8 mouse cellular contexts compared by ENCODE assay signal in genomic region chr8:109706076-109706873, GRCm38 (mm10). TPM values are rescaled to one million over a fixed set of nuclear protein-coding genes. Genes with fewer than 3 reads are reported as not detected.
DNase-seq lines count a peak whose midpoint lies in the region; ATAC-seq lines count a peak whose summit lies in the region.

No protein-coding gene starts in this region.

- peak overlapping the region; percentile 87 to 97 for H3K4me3 ChIP-seq in heart, embryonic 14.5 days (ENCODE audit: control insufficient read depth in 1 of 2, insufficient read depth in 1 of 2, low read depth in 1 of 2, low read length in 2 of 2)
- peak overlapping the region; percentile 94 for H3K4me3 ChIP-seq in liver, embryonic 11.5 days (ENCODE audit: low read depth, low read length)
- H3K4me3 ChIP-seq in neural tube, embryonic 14.5 days (ENCODE audit: low read depth, low read length), result peak overlapping the region; percentile 99

- peaks cover 11 to 22% of the 10 kb centered on the region in 2 experiments for H3K4me1 ChIP-seq in heart, embryonic 14.5 days (ENCODE audit: control insufficient read depth in 2 of 2, insufficient read depth in 2 of 2, low read length in 2 of 2)
- peaks cover 13% of the 10 kb centered on the region for H3K4me1 ChIP-seq in liver, embryonic 11.5 days (replicated peaks; ENCODE audit: control insufficient read depth, insufficient read depth, low read length)
- H3K4me1 ChIP-seq in neural tube, embryonic 14.5 days (ENCODE audit: control insufficient read depth, insufficient read depth, low read length), result peaks cover 23% of the 10 kb centered on the region

- H3K9me3 ChIP-seq in heart, embryonic 14.5 days (ENCODE audit: control insufficient read depth, low read length), result no peaks in the 10 kb centered on the region
- H3K9me3 ChIP-seq in liver, embryonic 11.5 days (ENCODE audit: control insufficient read depth, low read length), result no peaks in the 10 kb centered on the region
- no peaks in the 10 kb centered on the region for H3K9me3 ChIP-seq in neural tube, embryonic 14.5 days (ENCODE audit: control insufficient read depth, low read length)

- DNase-seq in adrenal gland, postnatal 14 days, result peak; percentile 20
- no peak for DNase-seq in adrenal gland, postnatal 25 days
- peak; percentile 30 for DNase-seq in right cerebral cortex, postnatal 4 days
- DNase-seq in right cerebral cortex, adult 18-20 months, result no peak
- DNase-seq in liver, embryonic 11.5 days (ENCODE audit: low spot score), result peak; percentile 39
- no peak for DNase-seq in urinary bladder, postnatal 25 days (ENCODE audit: low spot score)

- H3K36me3 ChIP-seq in heart, embryonic 14.5 days (ENCODE audit: control insufficient read depth, insufficient read depth, low read length), result peaks cover 38% of the 10 kb centered on the region
- peaks cover 13% of the 10 kb centered on the region for H3K36me3 ChIP-seq in liver, embryonic 11.5 days (ENCODE audit: control insufficient read depth, insufficient read depth, low read length)
- H3K36me3 ChIP-seq in neural tube, embryonic 14.5 days (ENCODE audit: control insufficient read depth, insufficient read depth, low read length), result peaks cover 34% of the 10 kb centered on the region

- ATAC-seq in heart, embryonic 14.5 days (ENCODE audit: insufficient number of reproducible peaks, insufficient read depth, low FRiP score, low read depth), result no peak
- peak; percentile 36 for ATAC-seq in liver, embryonic 11.5 days (replicated peaks; ENCODE audit: low FRiP score)
- ATAC-seq in neural tube, embryonic 14.5 days (ENCODE audit: low read depth), result peak; percentile 52

- H3K9ac ChIP-seq in heart, embryonic 14.5 days (ENCODE audit: low read length), result peak overlapping the region; percentile 100
- peak overlapping the region; percentile 96 for H3K9ac ChIP-seq in liver, embryonic 11.5 days (ENCODE audit: low read depth, low read length)
- peak overlapping the region; percentile 99 for H3K9ac ChIP-seq in neural tube, embryonic 14.5 days (replicated peaks; ENCODE audit: low read depth, low read length)

- H3K27me3 ChIP-seq in heart, embryonic 14.5 days (ENCODE audit: control insufficient read depth, insufficient read depth, low read length), result no peaks in the 10 kb centered on the region
- H3K27me3 ChIP-seq in liver, embryonic 11.5 days (replicated peaks; ENCODE audit: control insufficient read depth, insufficient read depth, low read length), result no peaks in the 10 kb centered on the region
- H3K27me3 ChIP-seq in neural tube, embryonic 14.5 days (ENCODE audit: control insufficient read depth, insufficient read depth, low read length), result no peaks in the 10 kb centered on the region

- peak overlapping the region; percentile 3 to 96 for H3K27ac ChIP-seq in heart, embryonic 14.5 days (replicated peaks in 1 of 2; ENCODE audit: control insufficient read depth in 1 of 2, insufficient read depth in 1 of 2, low read depth in 2 of 2, low read length in 2 of 2)
- H3K27ac ChIP-seq in liver, embryonic 11.5 days (ENCODE audit: low read depth, low read length), result peak overlapping the region; percentile 92
- H3K27ac ChIP-seq in neural tube, embryonic 14.5 days (ENCODE audit: low read depth, low read length), result peak overlapping the region; percentile 97

- peak overlapping the region; percentile 93 for H3K4me2 ChIP-seq in heart, embryonic 14.5 days (ENCODE audit: low read length)
- H3K4me2 ChIP-seq in liver, embryonic 11.5 days, result peak overlapping the region; percentile 87
- H3K4me2 ChIP-seq in neural tube, embryonic 14.5 days (ENCODE audit: low read depth, low read length), result peak overlapping the region; percentile 91

- 2% methylated on average over 30 of the region's 30 CpGs for WGBS in heart, embryonic 14.5 days
- WGBS in liver, embryonic 11.5 days, result 3% methylated on average over 29 of the region's 30 CpGs
- 1% methylated on average over 25 of the region's 30 CpGs for WGBS in neural tube, embryonic 14.5 days

RNA-seq across cellular contexts. Expression of gene Zfp821, which starts 0.9 kb away (rescaled TPM):
- total RNA-seq in adrenal gland, postnatal 14 days (2021), result 10.9 and 13.4 TPM in 2 replicates
- total RNA-seq in adrenal gland, postnatal 25 days (2021), result 10.8 and 13.3 TPM in 2 replicates
- 22.7 and 23.1 TPM in 2 replicates for polyA plus RNA-seq in heart, embryonic 14.5 days (2014; fragmentation: Nextera tagmentation; extraction: Ambion mirVana)
- 10.6 and 11.7 TPM in 2 replicates for polyA plus RNA-seq in liver, embryonic 11.5 days (2014; fragmentation: Nextera tagmentation; extraction: Ambion mirVana)
- polyA plus RNA-seq in neural tube, embryonic 14.5 days (2014; fragmentation: Nextera tagmentation; extraction: Ambion mirVana), result 73.9 and 82.2 TPM in 2 replicates

RNA-seq across cellular contexts. Expression of gene Ist1, which starts 13.2 kb away (rescaled TPM):
- total RNA-seq in adrenal gland, postnatal 14 days (2021), result 75.4 and 85.1 TPM in 2 replicates
- 88.2 and 97.6 TPM in 2 replicates for total RNA-seq in adrenal gland, postnatal 25 days (2021)
- 91.3 and 95.8 TPM in 2 replicates for polyA plus RNA-seq in heart, embryonic 14.5 days (2014; fragmentation: Nextera tagmentation; extraction: Ambion mirVana)
- polyA plus RNA-seq in liver, embryonic 11.5 days (2014; fragmentation: Nextera tagmentation; extraction: Ambion mirVana), result 76.4 and 85.5 TPM in 2 replicates
- 179 and 191 TPM in 2 replicates for polyA plus RNA-seq in neural tube, embryonic 14.5 days (2014; fragmentation: Nextera tagmentation; extraction: Ambion mirVana)

RNA-seq across cellular contexts. Expression of gene Atxn1l, which starts 31.3 kb away (rescaled TPM):
- total RNA-seq in adrenal gland, postnatal 14 days (2021), result 41.2 and 47.6 TPM in 2 replicates
- 31.0 and 41.8 TPM in 2 replicates for total RNA-seq in adrenal gland, postnatal 25 days (2021)
- 4.7 and 4.8 TPM in 2 replicates for polyA plus RNA-seq in heart, embryonic 14.5 days (2014; fragmentation: Nextera tagmentation; extraction: Ambion mirVana)
- 5.6 and 7.5 TPM in 2 replicates for polyA plus RNA-seq in liver, embryonic 11.5 days (2014; fragmentation: Nextera tagmentation; extraction: Ambion mirVana)
- 3.7 and 4.0 TPM in 2 replicates for polyA plus RNA-seq in neural tube, embryonic 14.5 days (2014; fragmentation: Nextera tagmentation; extraction: Ambion mirVana)

Comparison
In these comparisons a context has a peak if more than half of its experiments do, and no peak if none do; other contexts are left out.
1. DNase-seq: peak in adrenal gland, postnatal 14 days (single experiment), right cerebral cortex, postnatal 4 days (single experiment) and liver, embryonic 11.5 days (single experiment); none in adrenal gland, postnatal 25 days (single experiment), right cerebral cortex, adult 18-20 months (single experiment) and urinary bladder, postnatal 25 days (single experiment).
2. Peak in every context shown above with its lines, with median percentiles within 50 percentile points of each other: H3K27ac ChIP-seq, H3K4me2 ChIP-seq, H3K4me3 ChIP-seq and H3K9ac ChIP-seq.